Mouse (Mus musculus) spleen, adult 2 months (tissue): ENCODE results near the gene Kdm6b. TPM values are rescaled to one million over a fixed set of nuclear protein-coding genes. Genes with fewer than 3 reads are reported as not detected.

ENCODE experiments used
- DNase-seq, 2 experiments: peaks; one replicate each; pipeline versions ENCODE4 v3.0.0 to v3.0.0-alpha.2; 2012 to 2021; ENCODE audit warnings: low spot score in 2 of 2, low read depth in 1 of 2
- H3K27ac ChIP-seq: fragments of 200-500 bp; 2 replicates; pipeline ENCODE4 v1.5.1; 2012; ENCODE audit warnings: low read length, inconsistent platforms; ENCODE audit not compliant: insufficient read depth
- H3K27me3 ChIP-seq: fragments of 200-500 bp; 2 replicates; pipeline ENCODE4 v1.6.1; 2012; ENCODE audit warnings: mild to moderate bottlenecking, moderate library complexity, low read length, inconsistent platforms; ENCODE audit not compliant: control insufficient read depth, insufficient read depth
- H3K36me3 ChIP-seq: fragments of 200-500 bp; 2 replicates; pipeline ENCODE4 v1.6.1; 2012; ENCODE audit warnings: mild to moderate bottlenecking, low read length, inconsistent platforms; ENCODE audit not compliant: control insufficient read depth, insufficient read depth
- H3K4me1 ChIP-seq: fragments of 200-500 bp; 2 replicates; pipeline ENCODE4 v1.6.1; 2011; ENCODE audit warnings: inconsistent platforms; ENCODE audit not compliant: control insufficient read depth, insufficient read depth, insufficient read length
- H3K4me3 ChIP-seq: fragments of 200-500 bp; 2 replicates; pipeline ENCODE4 v1.5.1; 2011; ENCODE audit warnings: mild to moderate bottlenecking, inconsistent platforms; ENCODE audit not compliant: insufficient read depth, insufficient read length; ENCODE audit errors: extremely low read depth
- CTCF ChIP-seq: fragments of 200-500 bp; IDR thresholded peaks from 2 replicates; pipeline ENCODE4 v1.5.1; 2011; ENCODE audit warnings: mild to moderate bottlenecking, inconsistent platforms; ENCODE audit not compliant: insufficient read depth, insufficient read length, insufficient replicate concordance; ENCODE audit errors: extremely low read depth
- POLR2A ChIP-seq: fragments of 200-500 bp; IDR thresholded peaks from 2 replicates; pipeline ENCODE4 v1.6.1; 2011; ENCODE audit warnings: low read depth, low read length, inconsistent platforms
- WGBS: fragments of 180-500 bp; shearing (Covaris S2); methylation state at CpG from one replicate; pipeline ENCODE4 v1.1.7; 2018; 5-methylcytosine and 5-hydroxymethylcytosine counted together
- polyA plus RNA-seq: library from polyadenylated mRNA; depleted of rRNA; stranded (reverse); fragments of >200 nt; gene quantifications from 2 replicates; pipeline ENCODE4 v1.2.3, GENCODE M21; 2012

Kdm6b gene
- polyA plus RNA-seq, 1 experiment, result 15.8 TPM

DNA sequence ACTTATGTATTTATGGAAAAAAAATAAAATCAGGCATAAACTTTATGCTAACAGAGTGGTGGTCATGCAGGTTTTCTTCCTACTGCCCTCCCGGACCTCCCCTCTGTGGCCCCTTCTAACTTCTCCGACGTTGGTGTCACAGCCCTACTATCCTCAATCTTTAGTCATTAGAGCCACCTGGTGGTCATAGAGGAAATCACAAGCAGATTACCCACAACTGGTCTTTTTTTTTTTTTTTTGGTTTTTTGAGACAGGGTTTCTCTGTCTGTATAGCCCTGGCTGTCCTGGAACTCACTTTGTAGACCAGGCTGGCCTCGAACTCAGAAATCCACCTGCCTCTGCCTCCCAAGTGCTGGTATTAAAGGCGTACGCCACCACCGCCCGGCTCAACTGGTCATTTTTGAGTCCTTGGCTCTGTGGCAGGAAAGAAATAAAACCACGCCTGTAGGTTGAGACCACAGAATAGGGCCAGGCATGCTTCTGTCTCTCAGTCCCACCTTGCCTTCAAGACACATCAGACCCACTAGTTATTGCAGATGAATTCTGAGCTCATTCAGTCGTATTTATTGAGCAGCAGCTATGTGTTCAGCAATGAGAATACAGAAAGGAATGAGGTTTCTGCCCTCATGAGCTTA, 23.0 kb downstream of the Kdm6b start:
- Histone ChIP-seq H3K27me3 (no peaks in the 10 kb centered on the region), H3K36me3 (no peaks in the 10 kb centered on the region), H3K27ac (no peak overlapping the region), H3K4me3 (no peak overlapping the region), H3K4me1 (no peaks in the 10 kb centered on the region)
- peak; percentile 60 to 66 for DNase-seq
- peak; percentile 37; the same call in 1 of the 2 replicates for TF ChIP-seq CTCF
- TF ChIP-seq POLR2A, result no peak
- WGBS, result 46% methylated on average over 10 of the region's 10 CpGs

DNA sequence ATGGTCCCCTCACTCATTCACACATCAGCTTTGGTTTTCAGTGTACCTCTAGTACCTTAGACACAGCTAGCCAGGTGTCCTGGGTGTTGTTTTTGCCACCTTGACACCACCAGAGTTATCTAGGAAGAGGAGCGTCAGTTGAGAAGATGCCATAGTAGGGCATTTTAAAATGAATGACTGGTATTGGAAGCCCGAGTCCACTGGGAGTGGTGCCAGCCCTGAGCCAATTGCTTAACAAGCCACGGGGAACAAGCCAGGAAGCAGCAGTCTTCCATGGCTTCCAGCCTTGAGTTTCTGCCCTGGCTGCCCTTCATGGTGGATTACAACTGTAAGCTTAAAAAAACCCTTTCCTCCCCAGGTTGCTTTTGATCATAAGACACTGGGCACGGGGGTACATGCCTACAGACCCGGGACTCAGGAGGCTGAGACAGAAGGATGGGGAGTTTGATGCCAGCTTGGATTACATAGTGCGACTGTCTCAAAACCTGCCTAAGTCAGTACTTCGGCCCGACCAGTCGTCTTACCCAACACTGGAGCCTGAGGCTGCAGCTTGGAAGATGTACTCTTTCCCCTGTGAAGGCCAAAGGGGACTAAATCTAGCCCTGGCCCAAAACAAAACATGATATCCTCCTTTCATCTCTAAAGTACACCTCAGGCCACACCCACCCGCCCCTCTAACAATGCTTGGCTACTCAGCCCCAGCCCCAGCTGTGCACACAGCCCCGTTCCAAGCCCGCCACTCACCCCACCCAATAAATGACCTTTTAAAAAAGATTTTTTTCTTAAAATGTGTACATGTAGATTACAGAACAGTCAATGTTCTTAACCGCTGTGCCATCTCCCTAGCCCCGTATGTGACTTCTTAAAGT, 23.7 kb downstream of the Kdm6b start:
- Histone ChIP-seq H3K36me3 (no peaks in the 10 kb centered on the region), H3K27ac (no peak overlapping the region), H3K4me3 (no peak overlapping the region), H3K27me3 (no peaks in the 10 kb centered on the region), H3K4me1 (no peaks in the 10 kb centered on the region)
- WGBS, result 76% methylated on average over 14 of the region's 14 CpGs
- no peak for DNase-seq
- TF ChIP-seq CTCF (no peak), POLR2A (no peak)

GRCm38 (mm10) chr11:69388680-69389079, 24.8 kb downstream of the Kdm6b start:
- no peaks in the 10 kb centered on the region for H3K4me1 ChIP-seq
- no peak overlapping the region for H3K27ac ChIP-seq
- H3K4me3 ChIP-seq, result no peak overlapping the region
- H3K36me3 ChIP-seq, result no peaks in the 10 kb centered on the region
- H3K27me3 ChIP-seq, result no peaks in the 10 kb centered on the region
- TF ChIP-seq POLR2A (no peak), CTCF (no peak)
- no peak for DNase-seq
- WGBS, result 99% methylated on average over 4 of the region's 4 CpGs

DNA sequence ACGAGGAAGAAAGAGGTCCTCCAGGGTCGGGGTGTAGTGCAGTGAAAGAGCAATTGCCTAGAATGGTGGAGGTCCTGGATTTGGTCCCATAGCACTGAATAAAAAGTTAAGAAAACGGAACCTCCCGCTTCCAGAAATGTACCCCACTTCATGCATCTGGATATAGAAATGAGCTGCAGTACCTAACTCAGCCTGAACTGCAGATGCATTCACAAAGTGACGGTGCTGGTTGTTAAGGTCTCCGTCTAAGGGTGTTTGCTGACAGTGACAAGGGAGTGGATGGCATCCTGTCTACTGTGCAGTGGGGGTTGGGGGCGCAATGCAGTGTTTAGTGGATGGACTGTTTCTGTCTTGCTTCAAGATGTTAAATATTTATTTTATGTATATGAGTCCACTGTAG, 26.7 kb downstream of the Kdm6b start:
- no peak overlapping the region for H3K4me3 ChIP-seq
- no peaks in the 10 kb centered on the region for H3K4me1 ChIP-seq
- TF ChIP-seq CTCF, result no peak
- no peak for TF ChIP-seq POLR2A
- no peaks in the 10 kb centered on the region for H3K36me3 ChIP-seq
- DNase-seq, result no peak
- H3K27ac ChIP-seq, result no peak overlapping the region
- H3K27me3 ChIP-seq, result no peaks in the 10 kb centered on the region
- WGBS, result 88% methylated on average over 7 of the region's 7 CpGs

GRCm38 (mm10) chr11:69384979-69385378, 28.5 kb downstream of the Kdm6b start:
- WGBS, result 84% methylated on average over 6 of the region's 6 CpGs
- H3K27me3 ChIP-seq, result no peaks in the 10 kb centered on the region
- no peak for TF ChIP-seq CTCF
- no peak for TF ChIP-seq POLR2A
- H3K4me3 ChIP-seq, result no peak overlapping the region
- H3K27ac ChIP-seq, result no peak overlapping the region
- no peak for DNase-seq
- no peaks in the 10 kb centered on the region for H3K36me3 ChIP-seq
- no peaks in the 10 kb centered on the region for H3K4me1 ChIP-seq

DNA sequence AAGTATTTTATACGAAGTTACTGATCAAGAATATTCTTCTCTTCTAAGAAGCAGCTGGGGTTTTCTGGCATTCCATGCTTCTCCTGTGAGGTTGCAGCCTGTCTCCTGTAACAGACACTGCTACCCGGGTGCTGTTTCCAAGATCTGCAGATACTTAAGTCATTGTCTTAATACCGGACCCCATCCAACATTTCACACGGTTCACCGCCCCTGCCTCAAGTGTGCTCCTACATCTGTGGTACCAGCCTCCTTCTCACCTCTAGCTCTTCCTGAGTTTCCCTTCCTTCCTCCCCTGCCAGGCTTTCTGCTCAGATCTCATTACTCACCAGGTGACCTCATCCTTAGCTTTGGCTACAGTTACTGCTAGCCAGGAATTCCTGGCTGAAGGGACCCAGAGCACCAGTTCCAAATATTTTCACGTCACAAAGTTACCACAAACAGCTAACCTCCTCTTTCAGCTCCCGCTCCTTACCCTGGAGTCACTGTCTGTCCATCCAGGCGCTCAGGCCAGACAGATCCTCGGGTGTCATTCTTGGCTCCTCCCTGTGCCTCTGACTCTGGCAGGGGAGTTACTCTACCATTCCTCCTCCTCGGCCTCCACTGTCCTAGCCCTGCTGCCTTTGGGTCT, 30.9 kb downstream of the Kdm6b start:
- WGBS, result 89% methylated on average over 10 of the region's 10 CpGs
- Histone ChIP-seq H3K27me3 (no peaks in the 10 kb centered on the region), H3K4me3 (no peak overlapping the region), H3K4me1 (no peaks in the 10 kb centered on the region), H3K36me3 (no peaks in the 10 kb centered on the region), H3K27ac (no peak overlapping the region)
- no peak for DNase-seq
- TF ChIP-seq CTCF (no peak), POLR2A (no peak)

DNA sequence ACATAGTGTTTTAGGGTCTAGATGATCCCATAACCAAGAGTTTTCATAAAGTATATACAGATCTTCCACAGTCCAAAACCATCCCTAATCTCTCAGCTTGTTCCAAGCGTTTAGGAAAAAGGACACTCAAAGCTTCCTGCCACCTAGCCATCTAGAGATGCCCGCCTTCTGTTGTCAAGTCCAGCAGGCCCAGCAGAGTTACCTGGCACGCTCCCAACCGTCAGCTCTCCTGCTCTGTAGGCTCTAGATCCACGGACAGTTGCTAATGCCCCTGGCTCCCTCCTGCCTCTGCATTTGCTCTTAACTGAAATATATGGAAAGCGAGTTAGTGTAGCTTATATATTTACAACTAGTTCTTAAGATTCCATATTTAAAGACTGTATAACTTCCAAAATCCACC, 32.1 kb downstream of the Kdm6b start:
- Histone ChIP-seq H3K36me3 (no peaks in the 10 kb centered on the region), H3K4me1 (no peaks in the 10 kb centered on the region), H3K27ac (no peak overlapping the region), H3K4me3 (no peak overlapping the region), H3K27me3 (no peaks in the 10 kb centered on the region)
- TF ChIP-seq CTCF, result no peak
- no peak for TF ChIP-seq POLR2A
- 94% methylated on average over 6 of the region's 6 CpGs for WGBS
- DNase-seq, result no peak
